Mouse (Mus musculus) lung, embryonic 16.5 days (tissue): ENCODE measurements around the gene Rfng. TPM values are rescaled to one million over a fixed set of nuclear protein-coding genes. Genes with fewer than 3 reads are reported as not detected.
"Not testable (repeated sequence)": the region's sequence is repeated elsewhere in the genome, so short reads cannot be mapped to it uniquely, and the experiment has no call there.

Experiments
- ATAC-seq: fragments of 200-750 bp; cut with Nextera tagmentation; 2 replicates; pipeline ENCODE4 v1.8.0; 2017; ENCODE audit warnings: low read depth, mild to moderate bottlenecking, moderate library complexity
- H3K27ac ChIP-seq: fragments of 300-500 bp; sonication (generic); 2 replicates; pipeline ENCODE4 v1.5.1; 2014; ENCODE audit warnings: mild to moderate bottlenecking, control low read depth, low read length
- H3K27me3 ChIP-seq: fragments of 300-500 bp; sonication (generic); 2 replicates; pipeline ENCODE4 v1.6.1; 2014; ENCODE audit warnings: low read depth, low read length, mixed read lengths; ENCODE audit not compliant: control insufficient read depth, insufficient read depth
- H3K36me3 ChIP-seq: fragments of 300-500 bp; sonication (generic); 2 replicates; pipeline ENCODE4 v1.6.1; 2014; ENCODE audit warnings: low read length; ENCODE audit not compliant: control insufficient read depth, insufficient read depth
- H3K4me1 ChIP-seq: fragments of 300-500 bp; sonication (generic); replicated peaks from 2 replicates; pipeline ENCODE4 v1.6.1; 2014; ENCODE audit warnings: low read length, mixed read lengths; ENCODE audit not compliant: control insufficient read depth, insufficient read depth
- H3K4me2 ChIP-seq: fragments of 300-500 bp; sonication (generic); 2 replicates; pipeline ENCODE4 v1.6.1; 2014; ENCODE audit warnings: low read depth, low read length, control low read depth
- H3K4me3 ChIP-seq: fragments of 300-500 bp; sonication (generic); 2 replicates; pipeline ENCODE4 v1.5.1; 2014; ENCODE audit warnings: mild to moderate bottlenecking, low read length, control low read depth
- H3K9ac ChIP-seq: fragments of 300-500 bp; sonication (generic); 2 replicates; pipeline ENCODE4 v1.6.1; 2014; ENCODE audit warnings: low read length, control low read depth
- H3K9me3 ChIP-seq: fragments of 300-500 bp; sonication (generic); 2 replicates; pipeline ENCODE4 v1.6.1; 2016; ENCODE audit warnings: low read length; ENCODE audit not compliant: control insufficient read depth
- WGBS: fragments of 180-500 bp; shearing (Covaris S2); extraction: QIAGEN DNeasy Blood & Tissue Kit; methylation state at CpG from one replicate; pipeline ENCODE4 v1.1.7; 2014; 5-methylcytosine and 5-hydroxymethylcytosine counted together
- polyA plus RNA-seq: library from polyadenylated mRNA; unstranded; fragments of >200 nt; fragmentation: Nextera tagmentation; extraction: Ambion mirVana; gene quantifications from 2 replicates; pipeline ENCODE4 v1.2.1, GENCODE M21; 2015

The Rfng gene
- polyA plus RNA-seq, 1 experiment from 2014 or later = 43.0 TPM

DNA sequence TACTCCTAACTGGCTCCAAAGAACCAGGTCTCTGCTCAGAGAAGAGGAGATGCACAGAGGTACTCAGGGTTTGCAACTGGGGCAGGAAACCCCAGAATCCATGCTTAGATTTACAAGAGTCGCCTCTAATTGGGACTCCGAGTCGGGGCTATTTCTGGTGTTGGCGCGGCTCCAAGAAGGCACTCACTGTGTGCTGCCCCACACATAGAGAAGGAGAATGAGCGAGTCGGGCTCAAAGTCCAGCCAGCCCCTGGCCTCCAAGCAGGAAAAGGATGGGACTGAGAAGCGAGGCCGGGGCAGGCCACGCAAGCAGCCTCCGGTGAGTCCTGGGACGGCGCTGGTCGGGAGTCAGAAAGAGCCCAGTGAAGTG, 21.4 kb downstream of the Rfng start, which contains the start of gene Hmga1b:
Gene Hmga1b (plus strand): TSS at position 123 of the 370 bp plus-strand sequence.
- H3K36me3 ChIP-seq, H3K9ac ChIP-seq, H3K4me3 ChIP-seq, H3K27me3 ChIP-seq, H3K4me1 ChIP-seq: not testable (repeated sequence)
- WGBS = 7% methylated on average over 14 of the region's 14 CpGs
- Histone ChIP-seq H3K4me2 (peak within 1 kb of the TSS; percentile 16), H3K9me3 (peaks cover 17% of the 10 kb centered on the region; the same call in 1 of the 2 replicates), H3K27ac (0 out of 2 replicates have a peak within 1 kb of the TSS, but pooled peaks have one; percentile 21)
- ATAC-seq = peak; percentile 34; the same call in 1 of the 2 replicates

- peak overlapping the region; percentile 16 for H3K4me2 ChIP-seq
- H3K4me3 ChIP-seq = no peak overlapping the region; the same call in 1 of the 2 replicates
- peak; percentile 43; the same call in 1 of the 2 replicates for ATAC-seq
- 62% methylated on average over 14 of the region's 14 CpGs for WGBS
- peaks cover 18% of the 10 kb centered on the region; the same call in 1 of the 2 replicates for H3K9me3 ChIP-seq
- no peak overlapping the region for H3K9ac ChIP-seq
- H3K36me3 ChIP-seq = no peaks in the 10 kb centered on the region
- H3K27ac ChIP-seq = 0 out of 2 replicates have a peak overlapping the region, but pooled peaks have one; percentile 21
- H3K27me3 ChIP-seq = no peaks in the 10 kb centered on the region
- H3K4me1 ChIP-seq = peaks cover 3% of the 10 kb centered on the region; the same call in 1 of the 2 replicates
Observed at GRCm38 (mm10) chr11:120761811-120762671, 22.0 kb downstream of the Rfng start.

DNA sequence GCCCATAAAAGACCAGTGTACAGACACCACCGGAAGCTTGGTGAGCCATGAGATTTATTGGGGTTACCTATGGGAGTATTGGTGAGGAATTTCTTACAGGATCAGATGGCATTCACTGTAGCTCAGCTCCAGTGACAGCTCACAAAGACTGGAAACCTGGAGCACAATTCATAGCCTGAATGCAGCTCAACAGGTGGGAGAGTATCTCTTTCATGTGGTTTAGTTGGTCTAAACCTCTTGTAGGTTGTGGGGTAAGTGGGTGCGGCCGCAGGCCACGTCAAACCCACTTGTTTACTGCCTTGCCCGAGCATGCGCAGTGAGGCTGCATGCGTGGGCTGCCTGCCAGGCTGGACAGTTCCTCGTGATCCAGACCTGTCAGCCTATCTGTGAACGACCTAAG, 23.8 kb downstream of the Rfng start:
- no peak overlapping the region for H3K4me2 ChIP-seq
- peaks cover 21% of the 10 kb centered on the region; the same call in 1 of the 2 replicates for H3K9me3 ChIP-seq
- H3K27me3 ChIP-seq = no peaks in the 10 kb centered on the region
- H3K27ac ChIP-seq = no peak overlapping the region
- no peak overlapping the region for H3K4me3 ChIP-seq
- peaks cover 3% of the 10 kb centered on the region; the same call in 1 of the 2 replicates for H3K4me1 ChIP-seq
- ATAC-seq = no peak
- H3K36me3 ChIP-seq = no peaks in the 10 kb centered on the region
- 79% methylated on average over 9 of the region's 9 CpGs for WGBS
- H3K9ac ChIP-seq = no peak overlapping the region

- Histone ChIP-seq H3K27me3 (no peaks in the 10 kb centered on the region), H3K9me3 (no peaks in the 10 kb centered on the region; the same call in 1 of the 2 replicates), H3K9ac (no peak overlapping the region), H3K4me2 (no peak overlapping the region), H3K4me3 (no peak overlapping the region), H3K27ac (no peak overlapping the region), H3K4me1 (no peaks in the 10 kb centered on the region), H3K36me3 (no peaks in the 10 kb centered on the region)
- WGBS = 53% methylated on average over 4 of the region's 4 CpGs
- no peak for ATAC-seq
Observed at GRCm38 (mm10) chr11:120751606-120752005, 32.4 kb downstream of the Rfng start.

GRCm38 (mm10) chr11:120749430-120749829, 34.6 kb downstream of the Rfng start:
- H3K4me1 ChIP-seq = no peaks in the 10 kb centered on the region
- no peak for ATAC-seq
- 62% methylated on average over 8 of the region's 8 CpGs for WGBS

DNA sequence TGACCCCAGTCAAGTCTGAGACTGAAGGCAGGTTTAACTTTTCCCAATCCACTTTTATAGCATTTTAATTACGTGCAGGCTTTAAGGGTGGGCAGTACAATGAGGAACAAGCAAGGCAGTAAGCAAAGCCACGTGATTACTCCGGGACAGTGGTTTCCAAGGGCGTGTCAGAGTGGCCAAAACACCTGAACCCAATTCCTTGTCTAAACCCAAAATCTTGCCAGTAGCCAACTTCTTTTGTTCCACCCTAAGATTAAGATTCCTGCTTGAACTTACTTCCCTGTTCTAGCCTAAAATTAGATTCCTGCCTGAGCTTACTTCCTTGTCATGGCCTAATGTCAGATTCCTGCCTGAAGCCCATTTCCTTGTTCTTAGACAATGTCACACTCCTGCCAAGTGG, 36.0 kb downstream of the Rfng start:
- no peak overlapping the region for H3K4me2 ChIP-seq
- peak overlapping the region; percentile 11 for H3K27ac ChIP-seq

More at GRCm38 (mm10) chr11:120749430-120749829, 34.6 kb downstream of the Rfng start:
- Histone ChIP-seq H3K27me3 (no peaks in the 10 kb centered on the region), H3K4me2 (no peak overlapping the region), H3K27ac (no peak overlapping the region), H3K36me3 (no peaks in the 10 kb centered on the region), H3K9ac (no peak overlapping the region), H3K9me3 (no peaks in the 10 kb centered on the region), H3K4me3 (no peak overlapping the region)

DNA sequence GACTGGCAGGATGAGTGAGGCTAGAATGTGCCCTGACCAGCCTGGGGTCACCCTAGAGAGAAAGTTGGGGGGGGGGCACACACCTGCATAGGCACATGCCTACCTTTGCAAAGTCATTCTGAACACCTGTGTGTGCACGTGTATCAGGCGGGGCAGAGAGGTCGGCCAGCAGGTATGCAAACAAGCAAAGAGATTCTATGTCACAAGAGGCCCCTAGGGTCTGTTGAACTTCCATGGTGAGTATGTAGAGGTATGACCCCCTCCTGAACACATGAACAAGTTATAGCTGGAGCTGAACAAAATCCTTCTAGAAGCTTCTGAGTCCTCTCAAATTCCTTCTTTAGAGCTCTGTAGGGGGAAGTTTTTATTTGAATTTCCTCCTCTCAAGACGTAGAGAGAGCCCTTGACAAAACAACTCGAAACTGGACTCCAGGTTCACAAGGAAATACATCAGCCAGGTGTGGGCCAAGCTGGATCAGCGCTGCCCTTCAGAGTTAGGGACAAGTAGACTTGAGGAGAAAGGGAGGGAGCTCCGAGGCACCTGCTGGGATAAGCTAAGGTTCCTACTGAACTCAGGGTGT, 39.8 kb downstream of the Rfng start:
- Histone ChIP-seq H3K27ac (peak overlapping the region; percentile 93), H3K4me3 (no peak overlapping the region), H3K4me1 (no peaks in the 10 kb centered on the region), H3K36me3 (no peaks in the 10 kb centered on the region), H3K27me3 (no peaks in the 10 kb centered on the region), H3K9me3 (no peaks in the 10 kb centered on the region), H3K4me2 (no peak overlapping the region), H3K9ac (no peak overlapping the region)
- WGBS = 36% methylated on average over 7 of the region's 7 CpGs
- peak; percentile 94 for ATAC-seq

More for the DNA sequence above, 36.0 kb downstream of the Rfng start:
- 82% methylated on average over 4 of the region's 4 CpGs for WGBS
- no peak for ATAC-seq
- Histone ChIP-seq H3K36me3 (no peaks in the 10 kb centered on the region), H3K4me1 (no peaks in the 10 kb centered on the region), H3K9me3 (no peaks in the 10 kb centered on the region), H3K9ac (no peak overlapping the region), H3K4me3 (no peak overlapping the region), H3K27me3 (no peaks in the 10 kb centered on the region)

DNA sequence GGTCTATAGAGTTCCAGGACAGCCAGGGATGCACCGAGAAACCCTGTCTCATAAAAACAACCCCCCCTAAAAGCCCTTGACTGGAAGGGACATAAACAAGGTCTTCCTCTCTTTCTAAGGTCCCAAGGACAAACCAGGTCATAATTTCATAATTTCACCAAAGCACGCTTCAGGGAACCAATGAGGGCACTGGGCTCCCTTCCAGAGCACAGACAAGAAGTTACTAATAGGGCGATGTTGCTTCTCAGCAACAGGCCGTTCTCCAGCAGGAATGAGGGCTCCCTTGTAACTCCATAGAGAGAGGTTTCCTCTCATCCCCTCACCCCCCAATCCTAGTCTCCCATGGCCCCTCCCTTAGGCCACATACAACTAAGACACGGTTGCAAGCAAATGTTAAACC, 43.0 kb downstream of the Rfng start:
- Histone ChIP-seq H3K9me3 (no peaks in the 10 kb centered on the region), H3K4me2 (no peak overlapping the region), H3K4me3 (no peak overlapping the region), H3K27me3 (no peaks in the 10 kb centered on the region), H3K27ac (no peak overlapping the region), H3K9ac (no peak overlapping the region), H3K4me1 (no peaks in the 10 kb centered on the region), H3K36me3 (no peaks in the 10 kb centered on the region)
- no peak for ATAC-seq
- 79% methylated on average over 5 of the region's 5 CpGs for WGBS

DNA sequence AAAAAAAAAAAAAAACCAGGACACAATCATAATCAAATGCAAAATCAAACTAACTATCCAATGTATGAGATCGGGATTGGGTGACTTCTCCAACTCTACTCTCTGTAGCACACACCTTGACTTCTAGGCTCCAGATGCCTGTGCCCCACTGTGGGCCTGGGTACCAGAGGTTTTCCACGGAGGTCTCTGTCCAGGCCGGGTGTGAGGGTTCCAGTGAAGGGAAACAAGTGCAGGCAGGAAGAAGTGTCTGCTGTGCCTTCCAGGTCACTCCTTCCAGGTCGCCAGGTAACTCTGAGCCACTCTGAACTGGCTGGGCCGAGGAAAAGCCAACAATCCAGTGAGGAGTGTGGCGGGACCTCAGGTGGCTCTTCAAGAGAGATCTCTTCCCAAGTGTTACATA, 47.6 kb downstream of the Rfng start:
- Histone ChIP-seq H3K4me3 (no peak overlapping the region), H3K27me3 (no peaks in the 10 kb centered on the region), H3K9ac (no peak overlapping the region), H3K27ac (no peak overlapping the region), H3K4me2 (no peak overlapping the region), H3K36me3 (no peaks in the 10 kb centered on the region), H3K9me3 (no peaks in the 10 kb centered on the region), H3K4me1 (peaks cover 11% of the 10 kb centered on the region)
- no peak for ATAC-seq
- WGBS = 63% methylated on average over 6 of the region's 6 CpGs
